Mouse (Mus musculus) embryo, embryonic 10.5 days (tissue): ENCODE results near the gene Klf4.

Experiments
- DNase-seq: peaks from one replicate; pipeline ENCODE4 v3.0.0-alpha.2; 2015; ENCODE audit warnings: low spot score

Gene Klf4

DNA sequence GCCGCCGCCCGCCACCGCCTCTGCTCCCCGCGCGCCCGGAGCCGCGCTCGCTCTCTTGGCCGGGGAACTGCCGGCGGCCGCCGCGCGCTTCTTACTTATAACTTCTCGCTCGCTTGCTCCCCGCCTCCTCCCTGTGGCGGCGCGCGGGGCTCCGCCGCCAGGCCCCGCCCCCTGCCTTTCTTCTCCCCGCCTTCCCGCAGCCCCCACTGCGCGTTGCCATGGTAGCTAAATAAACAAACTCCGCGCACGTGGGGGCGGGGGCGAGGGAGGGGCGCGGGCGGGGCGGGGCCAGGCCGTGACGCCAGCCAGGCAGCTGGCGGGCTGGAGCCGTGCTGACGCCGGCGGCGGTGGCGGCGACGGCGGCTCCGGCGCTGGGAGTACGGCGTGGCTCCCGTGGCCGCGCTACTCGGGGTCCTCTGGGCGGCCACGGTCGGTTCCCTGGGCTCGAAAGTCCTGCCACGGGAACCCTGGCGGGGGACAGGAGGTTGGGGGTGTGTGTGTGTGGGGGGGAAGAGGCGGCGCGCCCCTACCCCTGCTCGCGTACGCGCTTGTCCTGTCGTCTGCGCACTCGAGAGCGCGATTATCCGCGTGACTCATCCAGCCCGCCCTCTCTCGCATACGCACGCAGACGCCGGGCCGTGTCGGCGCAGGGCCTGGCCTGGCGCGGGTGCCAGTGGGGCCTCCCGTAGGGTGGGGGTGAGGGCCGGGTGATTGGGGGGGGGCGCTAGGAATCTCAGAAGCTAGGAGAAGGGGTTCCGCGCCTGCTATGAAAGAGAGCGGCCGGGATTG is at the start of gene Klf4:
Gene Klf4, minus strand, starts transcription at position 60 of the 789 bp plus-strand sequence.
- peak; percentile 93 for DNase-seq

DNA sequence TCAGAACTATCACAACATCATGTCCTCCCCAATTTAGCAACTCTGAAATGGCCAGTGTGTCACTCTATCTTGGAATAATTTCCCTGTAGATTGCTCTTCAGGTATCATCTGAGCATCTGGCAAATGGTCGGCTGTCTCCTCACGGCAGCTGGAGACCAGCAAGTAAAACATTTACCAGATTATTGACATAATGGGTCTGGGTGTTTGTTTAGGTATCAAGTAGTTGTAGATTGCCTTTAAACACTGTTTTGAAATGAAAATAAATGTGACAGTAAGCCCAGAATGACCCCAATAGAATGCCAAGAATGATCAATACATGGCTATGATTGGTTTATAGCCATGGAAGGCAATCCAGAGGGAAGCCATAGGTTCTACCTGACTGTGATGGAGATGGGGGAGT is 39.2 kb upstream of the Klf4 start:
- no peak for DNase-seq

- peak; percentile 14 for DNase-seq
These were observed 35.7 kb upstream of the Klf4 start for GRCm38 (mm10) chr4:55567986-55568385.

- DNase-seq, result peak; percentile 23
These were observed 35.3 kb upstream of the Klf4 start for GRCm38 (mm10) chr4:55567575-55567974.

GRCm38 (mm10) chr4:55564317-55564716 is 32.1 kb upstream of the Klf4 start:
- no peak for DNase-seq

- peak; percentile 39 for DNase-seq
These were observed 30.8 kb upstream of the Klf4 start for GRCm38 (mm10) chr4:55563050-55563449.

- no peak for DNase-seq
These were observed 29.8 kb upstream of the Klf4 start for GRCm38 (mm10) chr4:55562062-55562461.

DNA sequence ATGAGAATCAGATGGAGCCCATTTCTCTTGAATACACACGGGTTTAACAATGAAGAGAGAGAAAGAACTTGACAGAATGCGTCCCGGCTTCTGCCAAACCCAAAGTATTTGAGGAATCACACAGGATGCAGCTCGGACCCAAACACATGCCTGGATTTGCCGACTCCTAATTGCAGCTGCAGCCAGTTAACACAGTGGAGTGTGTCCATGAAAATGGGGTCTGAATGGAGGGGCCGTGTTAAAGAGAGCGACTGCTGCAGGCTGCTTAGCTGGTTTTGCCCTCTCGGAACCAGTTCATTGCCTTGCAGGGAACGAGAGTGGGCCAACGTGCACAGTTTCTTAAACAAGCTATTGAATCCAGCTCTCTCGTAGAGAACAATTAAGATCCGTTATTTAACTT is 14.6 kb upstream of the Klf4 start:
- DNase-seq, result no peak

DNA sequence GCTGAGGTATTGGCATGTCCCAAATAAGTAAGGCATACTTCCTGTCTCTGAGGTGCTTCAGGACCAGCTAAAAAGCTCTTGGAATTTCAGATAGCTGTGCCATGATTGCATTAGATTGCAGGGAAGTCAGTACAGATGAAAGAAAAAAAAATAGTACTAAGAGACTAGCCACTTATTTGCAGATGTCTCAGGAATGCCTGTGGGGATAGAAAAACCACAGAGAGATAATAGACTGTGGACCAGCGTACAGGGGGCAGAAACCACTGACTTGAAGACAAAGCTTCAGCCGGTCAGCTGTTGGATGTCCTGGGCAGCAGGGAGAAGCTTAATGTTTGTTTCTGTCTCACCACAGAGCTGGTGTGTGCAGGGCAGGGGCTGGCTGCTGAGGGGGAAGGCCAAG is 10.5 kb upstream of the Klf4 start:
- DNase-seq, result no peak

DNA sequence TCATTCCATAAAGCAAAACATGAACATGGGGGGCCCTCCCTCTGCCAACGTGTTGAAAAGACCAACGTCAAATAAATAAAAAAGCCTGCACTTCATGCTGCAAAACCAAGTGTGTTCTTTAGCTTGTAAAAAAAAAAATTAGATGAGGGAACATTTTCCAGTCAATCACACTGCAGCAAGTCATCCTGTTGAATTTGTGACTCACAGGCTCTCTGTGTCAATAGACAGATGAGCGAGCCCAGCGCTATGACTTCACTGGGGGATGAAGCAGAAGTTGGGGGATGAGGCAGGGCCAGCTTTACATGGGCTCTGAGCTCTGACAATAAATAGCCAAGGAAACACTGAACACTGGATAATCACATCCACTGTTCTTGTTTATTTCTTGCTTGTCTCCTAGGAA is 9.4 kb upstream of the Klf4 start:
- DNase-seq, result no peak

GRCm38 (mm10) chr4:55541221-55541620 is 9.0 kb upstream of the Klf4 start:
- no peak for DNase-seq

- no peak for DNase-seq
These were observed 2.7 kb upstream of the Klf4 start for GRCm38 (mm10) chr4:55535012-55535411.

GRCm38 (mm10) chr4:55534510-55534909 is 2.2 kb upstream of the Klf4 start:
- no peak for DNase-seq

DNA sequence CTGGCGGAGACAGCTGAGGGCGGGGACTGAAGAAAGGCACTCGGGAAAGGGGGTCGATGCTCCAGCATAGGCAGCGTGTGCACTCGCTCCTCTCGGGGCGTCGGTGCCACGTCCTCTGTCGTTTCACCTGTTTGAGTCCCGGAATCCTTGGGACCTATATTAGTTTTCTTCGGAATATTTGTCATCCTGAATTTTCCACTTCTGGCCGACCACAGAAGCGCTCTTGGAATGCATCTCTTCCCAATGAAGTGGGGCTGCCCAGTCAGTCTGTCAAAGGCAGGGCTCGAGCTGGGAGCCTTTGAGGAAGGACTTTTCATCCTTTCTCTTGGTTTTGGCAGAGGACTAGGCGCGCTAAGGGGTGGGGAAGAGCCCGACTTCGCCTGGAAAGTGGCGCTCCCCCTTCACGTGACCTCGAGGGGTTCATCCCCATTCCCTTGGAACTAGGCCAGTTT is 1.6 kb upstream of the Klf4 start:
- DNase-seq, result peak; percentile 40

- DNase-seq, result peak; percentile 74
These were observed 1.0 kb upstream of the Klf4 start for GRCm38 (mm10) chr4:55533196-55533802.

- DNase-seq, result no peak
These were observed 335 bp downstream of the Klf4 start for GRCm38 (mm10) chr4:55531856-55532406.

DNA sequence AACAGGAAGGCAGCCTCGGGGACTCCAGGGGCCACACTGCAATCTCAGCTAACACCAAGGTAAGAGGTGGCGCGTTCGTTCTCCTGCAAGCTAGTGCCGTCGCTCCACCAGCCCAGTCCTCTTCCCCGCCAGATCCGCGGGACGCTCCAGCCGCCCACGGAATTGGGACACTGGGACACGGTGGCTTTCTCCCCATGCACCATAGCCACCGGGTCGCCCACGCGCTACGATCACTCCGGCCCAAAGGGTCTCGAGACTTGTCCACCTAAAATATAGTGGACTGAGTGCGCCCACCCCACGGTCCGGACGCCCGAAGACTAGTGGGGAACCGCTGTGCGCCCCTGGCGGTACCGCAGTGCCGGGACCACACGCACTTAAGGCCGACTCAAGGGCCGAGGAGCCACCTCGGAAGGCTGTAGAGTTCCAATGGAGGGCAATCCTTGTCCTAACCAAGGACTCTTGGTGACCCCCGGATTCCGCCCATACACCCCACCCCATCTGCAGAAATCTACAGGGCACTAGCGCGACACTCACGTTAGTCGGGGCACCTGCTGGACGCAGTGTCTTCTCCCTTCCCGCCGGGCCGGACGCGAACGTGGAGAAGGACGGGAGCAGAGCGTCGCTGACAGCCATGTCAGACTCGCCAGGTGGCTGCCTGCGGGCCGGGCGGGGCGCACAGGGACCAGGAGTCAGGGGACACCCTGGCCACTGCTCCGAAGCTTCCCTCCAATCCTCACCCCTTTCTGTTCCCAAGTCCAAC is 990 bp downstream of the Klf4 start:
- peak; percentile 59 for DNase-seq

GRCm38 (mm10) chr4:55530731-55531095 is 1.6 kb downstream of the Klf4 start:
- DNase-seq, result peak; percentile 45

DNA sequence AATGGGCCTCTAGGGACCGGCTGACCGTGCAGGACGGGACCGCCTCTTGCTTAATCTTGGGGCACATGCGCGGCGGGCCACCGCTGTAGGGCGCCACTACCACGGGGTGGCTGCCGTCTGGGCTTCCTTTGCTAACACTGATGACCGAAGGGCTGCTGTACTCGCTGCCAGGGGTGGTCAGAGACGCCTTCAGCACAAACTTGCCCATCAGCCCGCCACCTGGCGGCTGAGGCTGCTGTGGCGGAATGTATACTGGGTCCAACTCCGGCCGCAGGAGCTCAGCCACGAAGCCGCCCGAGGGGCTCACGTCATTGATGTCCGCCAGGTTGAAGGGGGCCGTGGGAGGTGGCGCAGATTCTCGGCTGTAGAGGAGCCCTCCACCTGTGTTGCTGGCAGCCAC is 2.0 kb downstream of the Klf4 start:
- DNase-seq, result peak; percentile 86

- DNase-seq, result no peak
These were observed 3.9 kb downstream of the Klf4 start for GRCm38 (mm10) chr4:55528404-55528803.

DNA sequence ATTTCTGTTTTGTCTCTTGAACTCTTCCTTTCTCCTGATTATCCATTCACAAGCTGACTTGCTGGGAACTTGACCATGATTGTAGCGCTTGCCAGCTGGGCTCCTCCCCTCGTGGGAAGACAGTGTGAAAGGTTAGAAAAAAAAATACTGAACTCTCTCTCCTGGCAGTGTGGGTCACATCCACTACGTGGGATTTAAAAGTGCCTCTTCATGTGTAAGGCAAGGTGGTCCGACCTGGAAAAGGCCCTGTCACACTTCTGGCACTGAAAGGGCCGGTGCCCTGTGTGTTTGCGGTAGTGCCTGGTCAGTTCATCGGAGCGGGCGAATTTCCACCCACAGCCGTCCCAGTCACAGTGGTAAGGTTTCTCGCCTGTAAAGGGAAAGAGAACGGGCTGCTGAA is 4.3 kb downstream of the Klf4 start:
- no peak for DNase-seq

DNA sequence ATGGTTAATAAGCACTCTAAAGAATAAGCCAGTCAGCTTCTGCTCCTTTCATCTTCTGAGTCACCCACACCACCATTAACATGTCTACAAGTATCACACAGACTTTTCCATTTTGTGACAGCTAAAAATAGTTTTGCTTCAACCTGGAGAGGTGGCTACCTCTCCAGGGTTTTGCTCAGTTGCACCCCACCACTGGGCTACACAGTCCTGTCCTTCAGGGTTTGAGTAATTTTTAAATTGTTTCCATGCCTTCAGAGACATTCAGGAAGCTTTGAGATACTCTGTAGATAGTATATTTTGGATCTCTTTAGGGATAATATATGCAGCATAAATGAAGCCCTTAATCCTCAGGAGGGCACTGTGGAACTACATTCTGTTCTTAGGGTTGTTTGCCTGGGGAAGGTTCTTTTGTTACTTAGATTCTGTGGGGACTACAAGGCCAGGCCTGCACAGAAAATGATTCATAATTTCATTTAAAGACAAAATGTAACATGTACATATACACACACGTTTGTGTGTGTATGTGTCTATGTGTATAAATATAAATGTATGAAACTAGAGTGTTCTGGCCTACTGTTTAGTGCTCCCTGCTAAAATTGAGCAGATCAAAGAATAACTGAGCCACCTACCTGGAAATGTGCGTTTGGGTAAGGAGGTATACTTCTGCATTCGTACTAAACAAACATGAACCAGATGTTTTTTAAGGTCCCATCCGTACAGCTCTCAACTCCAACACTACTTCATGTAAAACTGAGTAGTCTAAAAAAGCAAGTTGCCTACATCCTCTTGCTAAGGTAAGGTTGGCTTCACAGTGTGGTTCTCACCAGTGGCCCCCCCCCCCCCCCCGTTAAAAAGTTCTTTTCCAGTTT is 5.8 kb downstream of the Klf4 start:
- peak; percentile 47 for DNase-seq
